Mouse (Mus musculus) forebrain, embryonic 12.5 days (tissue): ENCODE measurements around the gene Lzic. TPM values are rescaled to one million over a fixed set of nuclear protein-coding genes. Genes with fewer than 3 reads are reported as not detected.
"Not testable (repeated sequence)": the region's sequence is repeated elsewhere in the genome, so short reads cannot be mapped to it uniquely, and the experiment has no call there.

Source experiments
- ATAC-seq: fragments of 200-750 bp; cut with Nextera tagmentation; 2 replicates; pipeline ENCODE4 v1.8.0; 2017; ENCODE audit warnings: moderate TSS enrichment; ENCODE audit not compliant: low FRiP score
- H3K27ac ChIP-seq: fragments of 300-500 bp; sonication (generic); 2 replicates; pipeline ENCODE4 v1.5.1; 2016; ENCODE audit warnings: mild to moderate bottlenecking
- H3K27me3 ChIP-seq: fragments of 300-500 bp; sonication (generic); 2 replicates; pipeline ENCODE4 v1.6.1; 2016; ENCODE audit warnings: mild to moderate bottlenecking
- H3K36me3 ChIP-seq: fragments of 300-500 bp; sonication (generic); replicated peaks from 2 replicates; pipeline ENCODE4 v1.6.1; 2016; ENCODE audit warnings: mild to moderate bottlenecking
- H3K4me1 ChIP-seq: fragments of 300-500 bp; sonication (generic); 2 replicates; pipeline ENCODE4 v1.6.1; 2016
- H3K4me2 ChIP-seq: fragments of 300-500 bp; sonication (generic); 2 replicates; pipeline ENCODE4 v1.6.1; 2016; ENCODE audit warnings: mild to moderate bottlenecking, moderate library complexity
- H3K4me3 ChIP-seq: fragments of 300-500 bp; sonication (generic); replicated peaks from 2 replicates; pipeline ENCODE4 v1.5.1; 2016; ENCODE audit warnings: mild to moderate bottlenecking
- H3K9ac ChIP-seq: fragments of 300-500 bp; sonication (generic); 2 replicates; pipeline ENCODE4 v1.6.1; 2016; ENCODE audit warnings: mild to moderate bottlenecking
- H3K9me3 ChIP-seq: fragments of 300-500 bp; sonication (generic); 2 replicates; pipeline ENCODE4 v1.6.1; 2016
- WGBS: fragments of 180-500 bp; shearing (Covaris S2); methylation state at CpG from one replicate; pipeline ENCODE4 v1.1.7; 2016; 5-methylcytosine and 5-hydroxymethylcytosine counted together
- polyA plus RNA-seq: library from polyadenylated mRNA; unstranded; fragments of >200 nt; fragmentation: Nextera tagmentation; extraction: Ambion mirVana; gene quantifications from 2 replicates; pipeline ENCODE4 v1.2.1, GENCODE M21; 2016

Lzic gene
- 48.9 and 53.6 TPM in 2 replicates for polyA plus RNA-seq

GRCm38 (mm10) chr4:149485053-149485824, at the start of gene Lzic, which contains the start of gene Nmnat1:
Gene Lzic (plus strand): TSS chr4:149485229.
Gene Nmnat1 (minus strand): TSS chr4:149485202.
- Histone ChIP-seq H3K4me2 (peak within 1 kb of the TSS; percentile 64), H3K4me1 (peaks cover 24% of the 10 kb centered on the region), H3K4me3 (peak within 1 kb of the TSS; percentile 69), H3K36me3 (peaks cover 35% of the 10 kb centered on the region), H3K27ac (peak within 1 kb of the TSS; percentile 85), H3K27me3 (no peaks in the 10 kb centered on the region), H3K9ac (peak within 1 kb of the TSS; percentile 76), H3K9me3 (no peaks in the 10 kb centered on the region)
- ATAC-seq = peak; percentile 98
- WGBS = under 1% methylated on average over 60 of the region's 60 CpGs

GRCm38 (mm10) chr4:149440576-149440975, 44.5 kb upstream of the Lzic start:
- no peak for ATAC-seq
- H3K9me3 ChIP-seq = no peaks in the 10 kb centered on the region
- 73% methylated on average over 8 of the region's 8 CpGs for WGBS
- H3K9ac ChIP-seq = no peak overlapping the region
- peaks cover 12% of the 10 kb centered on the region for H3K4me1 ChIP-seq
- H3K36me3 ChIP-seq = no peaks in the 10 kb centered on the region
- H3K27me3 ChIP-seq = no peaks in the 10 kb centered on the region
- no peak overlapping the region for H3K4me3 ChIP-seq
- no peak overlapping the region for H3K27ac ChIP-seq
- no peak overlapping the region for H3K4me2 ChIP-seq

- H3K27ac ChIP-seq = no peak overlapping the region
- no peak for ATAC-seq
- no peak overlapping the region for H3K4me2 ChIP-seq
- no peak overlapping the region for H3K9ac ChIP-seq
- H3K4me1 ChIP-seq = peaks cover 21% of the 10 kb centered on the region
- H3K36me3 ChIP-seq = no peaks in the 10 kb centered on the region
- no peaks in the 10 kb centered on the region for H3K9me3 ChIP-seq
- no peak overlapping the region for H3K4me3 ChIP-seq
- 70% methylated on average over 3 of the region's 3 CpGs for WGBS
- H3K27me3 ChIP-seq = no peaks in the 10 kb centered on the region
These were observed 42.6 kb upstream of the Lzic start for GRCm38 (mm10) chr4:149442436-149442835.

GRCm38 (mm10) chr4:149444465-149444864, 40.6 kb upstream of the Lzic start:
- no peak for ATAC-seq
- 74% methylated on average over 1 of the region's 1 CpGs for WGBS
- Histone ChIP-seq H3K36me3 (no peaks in the 10 kb centered on the region), H3K4me1 (peaks cover 21% of the 10 kb centered on the region), H3K27me3 (no peaks in the 10 kb centered on the region), H3K4me3 (no peak overlapping the region), H3K4me2 (peak overlapping the region; percentile 59), H3K27ac (peak overlapping the region; percentile 95), H3K9ac (peak overlapping the region; percentile 61; the same call in 1 of the 2 replicates), H3K9me3 (no peaks in the 10 kb centered on the region)

- Histone ChIP-seq H3K4me3 (peak overlapping the region; percentile 33), H3K36me3 (no peaks in the 10 kb centered on the region), H3K9me3 (no peaks in the 10 kb centered on the region), H3K9ac (peak overlapping the region; percentile 61), H3K27me3 (no peaks in the 10 kb centered on the region), H3K27ac (peak overlapping the region; percentile 95), H3K4me2 (peak overlapping the region; percentile 59), H3K4me1 (peaks cover 21% of the 10 kb centered on the region)
- WGBS = under 1% methylated on average over 36 of the region's 36 CpGs
- peak; percentile 98 for ATAC-seq
These were observed 39.9 kb upstream of the Lzic start for GRCm38 (mm10) chr4:149444964-149445701.

- Histone ChIP-seq H3K27me3 (no peaks in the 10 kb centered on the region), H3K4me3 (peak overlapping the region; percentile 33; the same call in 1 of the 2 replicates), H3K36me3 (no peaks in the 10 kb centered on the region), H3K9me3 (no peaks in the 10 kb centered on the region), H3K9ac (peak overlapping the region; percentile 61; the same call in 1 of the 2 replicates), H3K4me2 (peak overlapping the region; percentile 59), H3K4me1 (peaks cover 21% of the 10 kb centered on the region), H3K27ac (peak overlapping the region; percentile 95)
- ATAC-seq = peak; percentile 68
- under 1% methylated on average over 11 of the region's 11 CpGs for WGBS
These were observed 39.2 kb upstream of the Lzic start for GRCm38 (mm10) chr4:149445868-149446267.

- Histone ChIP-seq H3K4me3 (no peak overlapping the region), H3K27ac (peak overlapping the region; percentile 95), H3K9ac (no peak overlapping the region), H3K9me3 (no peaks in the 10 kb centered on the region), H3K27me3 (no peaks in the 10 kb centered on the region), H3K4me1 (peaks cover 21% of the 10 kb centered on the region), H3K36me3 (no peaks in the 10 kb centered on the region), H3K4me2 (peak overlapping the region; percentile 59)
- 8% methylated on average over 1 of the region's 1 CpGs for WGBS
- ATAC-seq = no peak
These were observed 38.7 kb upstream of the Lzic start for GRCm38 (mm10) chr4:149446309-149446708.

- H3K36me3 ChIP-seq = no peaks in the 10 kb centered on the region
- 93% methylated on average over 3 of the region's 3 CpGs for WGBS
- no peak for ATAC-seq
These were observed 34.4 kb upstream of the Lzic start for GRCm38 (mm10) chr4:149450636-149451035.

GRCm38 (mm10) chr4:149453656-149454055, 31.4 kb upstream of the Lzic start:
- H3K4me2 ChIP-seq = no peak overlapping the region
- ATAC-seq = no peak
- H3K36me3 ChIP-seq = no peaks in the 10 kb centered on the region
- no peak overlapping the region for H3K27ac ChIP-seq
- WGBS = 85% methylated on average over 4 of the region's 4 CpGs
- H3K4me3 ChIP-seq = no peak overlapping the region
- H3K9ac ChIP-seq = no peak overlapping the region
- H3K27me3 ChIP-seq = no peaks in the 10 kb centered on the region
- H3K4me1 ChIP-seq = no peaks in the 10 kb centered on the region
- no peaks in the 10 kb centered on the region for H3K9me3 ChIP-seq

More at GRCm38 (mm10) chr4:149450636-149451035, 34.4 kb upstream of the Lzic start:
- Histone ChIP-seq H3K9ac (no peak overlapping the region), H3K9me3 (no peaks in the 10 kb centered on the region), H3K4me3 (no peak overlapping the region), H3K27me3 (no peaks in the 10 kb centered on the region), H3K4me1 (peaks cover 8% of the 10 kb centered on the region), H3K4me2 (no peak overlapping the region), H3K27ac (no peak overlapping the region)

GRCm38 (mm10) chr4:149454263-149454662, 30.8 kb upstream of the Lzic start:
- H3K9me3 ChIP-seq = no peaks in the 10 kb centered on the region
- no peaks in the 10 kb centered on the region for H3K4me1 ChIP-seq
- WGBS = 91% methylated on average over 17 of the region's 17 CpGs
- H3K9ac ChIP-seq = 0 out of 2 replicates have a peak overlapping the region, but pooled peaks have one; percentile 7
- no peak overlapping the region for H3K27ac ChIP-seq
- no peaks in the 10 kb centered on the region for H3K36me3 ChIP-seq
- H3K4me3 ChIP-seq = no peak overlapping the region
- no peaks in the 10 kb centered on the region for H3K27me3 ChIP-seq
- no peak for ATAC-seq
- H3K4me2 ChIP-seq = no peak overlapping the region

GRCm38 (mm10) chr4:149454879-149455278, 30.1 kb upstream of the Lzic start, which contains the start of gene Rbp7:
Gene Rbp7 (minus strand): TSS chr4:149454978.
- H3K4me1 ChIP-seq = no peaks in the 10 kb centered on the region
- H3K27ac ChIP-seq = no peak within 1 kb of the TSS
- WGBS = 57% methylated on average over 8 of the region's 8 CpGs
- no peaks in the 10 kb centered on the region for H3K36me3 ChIP-seq
- no peaks in the 10 kb centered on the region for H3K27me3 ChIP-seq
- 0 out of 2 replicates have a peak within 1 kb of the TSS, but pooled peaks have one; percentile 7 for H3K9ac ChIP-seq
- ATAC-seq = no peak
- H3K4me2 ChIP-seq = no peak within 1 kb of the TSS
- no peak within 1 kb of the TSS for H3K4me3 ChIP-seq
- H3K9me3 ChIP-seq = no peaks in the 10 kb centered on the region

GRCm38 (mm10) chr4:149457163-149457562, 27.9 kb upstream of the Lzic start:
- not testable (repeated sequence) for H3K27ac ChIP-seq, H3K4me3 ChIP-seq, H3K4me1 ChIP-seq, H3K9ac ChIP-seq, H3K36me3 ChIP-seq, ATAC-seq, H3K27me3 ChIP-seq, H3K4me2 ChIP-seq, H3K9me3 ChIP-seq
- 89% methylated on average over 27 of the region's 27 CpGs for WGBS
